Mouse (Mus musculus) G1E (cell line): ENCODE data around the gene Ptprcap. TPM values are rescaled to one million over a fixed set of nuclear protein-coding genes. Genes with fewer than 3 reads are reported as not detected.

Source experiments
- ATAC-seq: 2 replicates; pipeline ENCODE4 v1.8.0; 2016; ENCODE audit warnings: mild to moderate bottlenecking; ENCODE audit not compliant: insufficient number of reproducible peaks, poor library complexity, low FRiP score, severe bottlenecking; ENCODE audit errors: extremely low read depth
- DNase-seq: peaks from one replicate; pipeline ENCODE4 v3.0.0; 2012; ENCODE audit warnings: low spot score
- H3K27me3 ChIP-seq: 2 replicates; pipeline ENCODE4 v1.6.1; 2012; ENCODE audit warnings: mild to moderate bottlenecking, low read length, inconsistent platforms; ENCODE audit not compliant: insufficient read depth
- H3K36me3 ChIP-seq: replicated peaks from 2 replicates; pipeline ENCODE3; 2012; ENCODE audit warnings: mild to moderate bottlenecking, inconsistent platforms
- H3K4me1 ChIP-seq: 2 replicates; pipeline ENCODE4 v1.6.1; 2012; ENCODE audit warnings: low read depth, low read length, inconsistent platforms, mixed read lengths; ENCODE audit not compliant: insufficient read depth
- H3K4me3 ChIP-seq: 2 replicates; pipeline ENCODE4 v1.5.1; 2012; ENCODE audit warnings: low read depth, mild to moderate bottlenecking, inconsistent platforms, low read length, moderate library complexity, mixed read lengths
- H3K9me3 ChIP-seq: replicated peaks from 2 replicates; pipeline ENCODE4 v1.6.1; 2012; ENCODE audit warnings: inconsistent platforms
- CTCF ChIP-seq: IDR thresholded peaks from 2 replicates; pipeline ENCODE4 v1.5.1; 2012; ENCODE audit warnings: low read depth, low read length, inconsistent platforms, mixed read lengths
- GATA1 ChIP-seq: IDR thresholded peaks from 2 replicates; pipeline ENCODE4 v1.6.1; 2012; ENCODE audit warnings: borderline replicate concordance, low read length, inconsistent platforms, mixed read lengths
- GATA2 ChIP-seq: IDR thresholded peaks from 2 replicates; pipeline ENCODE4 v1.6.1; 2012; ENCODE audit warnings: low read depth, low read length, inconsistent platforms, borderline replicate concordance
- POLR2AphosphoS5 ChIP-seq: IDR thresholded peaks from 2 replicates; pipeline ENCODE4 v1.6.1; 2012; ENCODE audit warnings: low read depth, low read length, inconsistent platforms; ENCODE audit not compliant: insufficient replicate concordance
- TAL1 ChIP-seq: conservative IDR thresholded peaks from 2 replicates; pipeline ENCODE4 v1.6.1; 2012; ENCODE audit warnings: low read depth, low read length, inconsistent platforms, mixed read lengths
- polyA plus RNA-seq: library from polyadenylated mRNA; stranded (reverse); fragments of >175 nt; gene quantifications from 2 replicates; pipeline ENCODE4 v1.2.3, GENCODE M21; 2012
- total RNA-seq, 2 experiments: library from RNA; stranded (forward) in 1 of 2; stranded (reverse) in 1 of 2; fragments of 200-1000 nt in 1 of 2; fragments of >200 nt in 1 of 2; fragmentation: Nextera tagmentation in 1 of 2; gene quantifications; 2 replicates each; pipeline ENCODE4 v1.2.3; 2014 to 2017

Ptprcap gene
- total and polyA plus RNA-seq, 3 experiments = 34.6 to 261 (median 88.5) TPM

DNA sequence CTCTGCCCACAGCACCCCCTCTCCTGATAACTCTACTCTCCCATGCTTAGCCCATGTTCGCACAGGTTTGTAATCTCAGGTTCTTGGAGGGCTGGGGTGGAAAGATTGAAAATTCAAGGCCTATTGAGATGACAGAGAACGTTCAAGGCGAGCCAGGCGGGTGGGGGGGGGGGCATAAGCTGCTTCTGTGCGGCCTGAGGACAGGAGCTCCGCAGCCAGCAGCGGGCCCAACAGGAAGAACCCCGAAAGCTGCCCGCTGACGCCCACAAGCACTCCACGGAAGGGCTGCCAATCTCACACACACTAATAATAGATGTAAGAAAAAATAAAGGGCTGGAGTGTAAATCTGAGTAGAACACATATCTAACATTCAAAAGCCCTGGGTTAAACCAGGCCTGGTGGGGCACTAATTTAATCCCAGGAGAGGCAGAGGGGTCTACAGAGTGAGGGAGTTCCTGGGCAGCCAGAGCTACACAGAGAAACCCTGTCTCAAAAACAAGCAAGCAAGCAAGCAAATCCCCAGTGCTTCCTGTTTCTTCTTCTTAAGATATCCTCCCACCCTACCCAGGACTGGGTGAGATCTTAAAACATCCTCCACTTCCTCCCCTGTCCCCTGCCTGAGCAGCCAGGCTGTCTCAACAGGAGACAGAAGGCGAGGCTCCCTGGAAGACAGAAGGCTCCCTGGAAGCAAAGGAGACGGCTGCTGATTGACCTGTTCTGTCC lies 50.4 kb downstream of the Ptprcap start:
- H3K9me3 ChIP-seq = no peaks in the 10 kb centered on the region
- H3K36me3 ChIP-seq = peaks cover 21% of the 10 kb centered on the region
- no peak for ATAC-seq
- no peak for TF ChIP-seq POLR2AphosphoS5
- TF ChIP-seq TAL1 = no peak
- no peak for TF ChIP-seq GATA1
- TF ChIP-seq GATA2 = no peak
- TF ChIP-seq CTCF = no peak
- H3K4me3 ChIP-seq = no peak overlapping the region
- peaks cover 47% of the 10 kb centered on the region for H3K4me1 ChIP-seq
- H3K27me3 ChIP-seq = peaks cover 50% of the 10 kb centered on the region
- no peak for DNase-seq

DNA sequence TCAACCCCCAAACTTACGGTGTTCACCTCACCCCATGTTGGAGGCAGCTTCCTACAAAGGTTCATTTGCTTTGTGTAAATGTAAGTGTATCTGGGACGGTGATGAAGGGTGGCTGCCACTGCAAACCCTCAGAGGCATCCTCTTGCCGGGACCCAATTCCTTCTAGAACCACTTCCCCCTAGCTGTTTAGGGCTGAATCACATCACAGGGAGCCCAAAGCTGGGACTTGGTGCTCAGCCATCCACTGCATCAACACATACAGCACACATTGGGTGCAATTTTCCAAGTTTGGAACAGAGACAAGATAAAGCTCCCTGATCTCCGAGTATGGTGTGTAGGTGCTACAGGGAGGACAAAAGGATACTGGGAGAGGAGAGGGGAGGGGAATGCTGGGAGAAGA lies 51.5 kb downstream of the Ptprcap start:
- no peak for ATAC-seq
- TF ChIP-seq GATA2 (no peak), TAL1 (no peak), CTCF (no peak), POLR2AphosphoS5 (no peak), GATA1 (no peak)
- peaks cover 9% of the 10 kb centered on the region for H3K36me3 ChIP-seq
- no peak overlapping the region for H3K4me3 ChIP-seq
- no peak for DNase-seq
- peaks cover 58% of the 10 kb centered on the region for H3K27me3 ChIP-seq
- peaks cover 42% of the 10 kb centered on the region for H3K4me1 ChIP-seq
- no peaks in the 10 kb centered on the region for H3K9me3 ChIP-seq

Other genes with a start within 250 kb of the Ptprcap start
Only the 20 nearest of the 34 such genes appear.
- gene Gstp1, start 115.6 kb upstream of the Ptprcap start, total RNA-seq (2014; fragmentation: Nextera tagmentation) = 48.7 and 86.5 TPM in 2 replicates
- 36.8 and 46.2 TPM in 2 replicates for gene Gstp1, start 115.6 kb upstream of the Ptprcap start, total RNA-seq (2017)
- gene Gstp1, start 115.6 kb upstream of the Ptprcap start, polyA plus RNA-seq = 38.7 and 64.2 TPM in 2 replicates
- 29.9 TPM in 1 of 2 replicates, not detected in the other for gene Gstp2, start 107.6 kb upstream of the Ptprcap start, total RNA-seq (2014; fragmentation: Nextera tagmentation)
- gene Gstp2, start 107.6 kb upstream of the Ptprcap start, total RNA-seq (2017) = not detected in 2 replicates
- 0.28 TPM in 1 of 2 replicates, not detected in the other for gene Gstp2, start 107.6 kb upstream of the Ptprcap start, polyA plus RNA-seq
- gene Gstp3, start 94.0 kb upstream of the Ptprcap start, total RNA-seq (2014; fragmentation: Nextera tagmentation) = 38.1 and 40.8 TPM in 2 replicates
- 21.0 and 24.6 TPM in 2 replicates for gene Gstp3, start 94.0 kb upstream of the Ptprcap start, total RNA-seq (2017)
- 5.6 and 9.3 TPM in 2 replicates for gene Gstp3, start 94.0 kb upstream of the Ptprcap start, polyA plus RNA-seq
- not detected in 2 replicates for gene Cabp2, start 72.0 kb upstream of the Ptprcap start, total RNA-seq (2014; fragmentation: Nextera tagmentation)
- not detected in 2 replicates for gene Cabp2, start 72.0 kb upstream of the Ptprcap start, total RNA-seq (2017)
- gene Cabp2, start 72.0 kb upstream of the Ptprcap start, polyA plus RNA-seq = not detected in 2 replicates
- 36.6 and 40.9 TPM in 2 replicates for gene Cdk2ap2, start 56.4 kb upstream of the Ptprcap start, total RNA-seq (2014; fragmentation: Nextera tagmentation)
- 25.4 and 30.7 TPM in 2 replicates for gene Cdk2ap2, start 56.4 kb upstream of the Ptprcap start, total RNA-seq (2017)
- gene Cdk2ap2, start 56.4 kb upstream of the Ptprcap start, polyA plus RNA-seq = 59.9 and 60.2 TPM in 2 replicates
- 22.2 and 29.9 TPM in 2 replicates for gene Pitpnm1, start 53.6 kb upstream of the Ptprcap start, total RNA-seq (2014; fragmentation: Nextera tagmentation)
- gene Pitpnm1, start 53.6 kb upstream of the Ptprcap start, total RNA-seq (2017) = 12.9 and 17.8 TPM in 2 replicates
- 48.7 and 61.2 TPM in 2 replicates for gene Pitpnm1, start 53.6 kb upstream of the Ptprcap start, polyA plus RNA-seq
- gene Aip, start 27.7 kb upstream of the Ptprcap start, total RNA-seq (2014; fragmentation: Nextera tagmentation) = 36.8 and 39.9 TPM in 2 replicates
- 22.3 and 23.9 TPM in 2 replicates for gene Aip, start 27.7 kb upstream of the Ptprcap start, total RNA-seq (2017)
- gene Aip, start 27.7 kb upstream of the Ptprcap start, polyA plus RNA-seq = 86.6 and 92.9 TPM in 2 replicates
- not detected in 2 replicates for gene Gpr152, start 13.8 kb upstream of the Ptprcap start, total RNA-seq (2014; fragmentation: Nextera tagmentation)
- gene Gpr152, start 13.8 kb upstream of the Ptprcap start, total RNA-seq (2017) = 0.11 TPM in 1 of 2 replicates, not detected in the other
- not detected in 2 replicates for gene Gpr152, start 13.8 kb upstream of the Ptprcap start, polyA plus RNA-seq
- 0.75 TPM in 1 of 2 replicates, not detected in the other for gene Cabp4, start 9.6 kb upstream of the Ptprcap start, total RNA-seq (2014; fragmentation: Nextera tagmentation)
- 0.11 TPM in 1 of 2 replicates, not detected in the other for gene Cabp4, start 9.6 kb upstream of the Ptprcap start, total RNA-seq (2017)
- gene Cabp4, start 9.6 kb upstream of the Ptprcap start, polyA plus RNA-seq = 0.03 TPM in 1 of 2 replicates, not detected in the other
- gene Coro1b, start 5.0 kb upstream of the Ptprcap start, total RNA-seq (2014; fragmentation: Nextera tagmentation) = 325 and 345 TPM in 2 replicates
- 157 and 189 TPM in 2 replicates for gene Coro1b, start 5.0 kb upstream of the Ptprcap start, total RNA-seq (2017)
- gene Coro1b, start 5.0 kb upstream of the Ptprcap start, polyA plus RNA-seq = 134 and 177 TPM in 2 replicates
- 23.1 and 31.5 TPM in 2 replicates for gene Rps6kb2, start 9.8 kb downstream of the Ptprcap start, total RNA-seq (2014; fragmentation: Nextera tagmentation)
- 16.1 and 23.6 TPM in 2 replicates for gene Rps6kb2, start 9.8 kb downstream of the Ptprcap start, total RNA-seq (2017)
- gene Rps6kb2, start 9.8 kb downstream of the Ptprcap start, polyA plus RNA-seq = 73.4 and 78.6 TPM in 2 replicates
- 1.2 and 3.2 TPM in 2 replicates for gene Carns1, start 21.9 kb downstream of the Ptprcap start, total RNA-seq (2014; fragmentation: Nextera tagmentation)
- 0.17 and 0.55 TPM in 2 replicates for gene Carns1, start 21.9 kb downstream of the Ptprcap start, total RNA-seq (2017)
- 0.37 and 0.48 TPM in 2 replicates for gene Carns1, start 21.9 kb downstream of the Ptprcap start, polyA plus RNA-seq
- gene Tbc1d10c, start 37.7 kb downstream of the Ptprcap start, total RNA-seq (2014; fragmentation: Nextera tagmentation) = 12.8 and 13.0 TPM in 2 replicates
- gene Tbc1d10c, start 37.7 kb downstream of the Ptprcap start, total RNA-seq (2017) = 21.9 and 26.7 TPM in 2 replicates
- gene Tbc1d10c, start 37.7 kb downstream of the Ptprcap start, polyA plus RNA-seq = 32.8 and 36.0 TPM in 2 replicates
- 270 and 304 TPM in 2 replicates for gene Ppp1ca, start 38.5 kb downstream of the Ptprcap start, total RNA-seq (2014; fragmentation: Nextera tagmentation)
- gene Ppp1ca, start 38.5 kb downstream of the Ptprcap start, total RNA-seq (2017) = 565 and 679 TPM in 2 replicates
- 547 and 673 TPM in 2 replicates for gene Ppp1ca, start 38.5 kb downstream of the Ptprcap start, polyA plus RNA-seq
- gene Rad9a, start 48.1 kb downstream of the Ptprcap start, total RNA-seq (2014; fragmentation: Nextera tagmentation) = 61.9 and 93.9 TPM in 2 replicates
- gene Rad9a, start 48.1 kb downstream of the Ptprcap start, total RNA-seq (2017) = 27.5 and 29.2 TPM in 2 replicates
- gene Rad9a, start 48.1 kb downstream of the Ptprcap start, polyA plus RNA-seq = 31.3 and 33.6 TPM in 2 replicates
- not detected in 2 replicates for gene Clcf1, start 60.6 kb downstream of the Ptprcap start, total RNA-seq (2014; fragmentation: Nextera tagmentation)
- 0.06 and 0.27 TPM in 2 replicates for gene Clcf1, start 60.6 kb downstream of the Ptprcap start, total RNA-seq (2017)
- gene Clcf1, start 60.6 kb downstream of the Ptprcap start, polyA plus RNA-seq = not detected in 2 replicates
- not detected in 2 replicates for gene AC109138.7, start 60.8 kb downstream of the Ptprcap start, total RNA-seq (2014; fragmentation: Nextera tagmentation)
- gene AC109138.7, start 60.8 kb downstream of the Ptprcap start, total RNA-seq (2017) = not detected in 2 replicates
- 35.4 TPM in 1 of 2 replicates, not detected in the other for gene AC109138.7, start 60.8 kb downstream of the Ptprcap start, polyA plus RNA-seq
- gene Pold4, start 78.3 kb downstream of the Ptprcap start, total RNA-seq (2014; fragmentation: Nextera tagmentation) = 98.6 and 104 TPM in 2 replicates
- 66.2 and 89.1 TPM in 2 replicates for gene Pold4, start 78.3 kb downstream of the Ptprcap start, total RNA-seq (2017)
- 26.4 and 37.1 TPM in 2 replicates for gene Pold4, start 78.3 kb downstream of the Ptprcap start, polyA plus RNA-seq
- gene Ssh3, start 115.6 kb downstream of the Ptprcap start, total RNA-seq (2014; fragmentation: Nextera tagmentation) = 1.9 and 2.3 TPM in 2 replicates
- gene Ssh3, start 115.6 kb downstream of the Ptprcap start, total RNA-seq (2017) = 5.8 and 8.9 TPM in 2 replicates
- 0.30 and 0.32 TPM in 2 replicates for gene Ssh3, start 115.6 kb downstream of the Ptprcap start, polyA plus RNA-seq
- gene Ankrd13d, start 129.5 kb downstream of the Ptprcap start, total RNA-seq (2014; fragmentation: Nextera tagmentation) = 3.0 and 5.9 TPM in 2 replicates
- gene Ankrd13d, start 129.5 kb downstream of the Ptprcap start, total RNA-seq (2017) = 2.3 and 3.4 TPM in 2 replicates
- 0.95 and 1.1 TPM in 2 replicates for gene Ankrd13d, start 129.5 kb downstream of the Ptprcap start, polyA plus RNA-seq